Mouse (Mus musculus) bone marrow, adult 2 months (tissue): Measurements from ENCODE around the gene Sergef. TPM values are rescaled to one million over a fixed set of nuclear protein-coding genes. Genes with fewer than 3 reads are reported as not detected.

Experiments used
- H3K27ac ChIP-seq: fragments of 200-500 bp; 2 replicates; pipeline ENCODE4 v1.5.1; 2012; ENCODE audit warnings: low read depth, mild to moderate bottlenecking, control low read depth, inconsistent platforms, low read length; ENCODE audit not compliant: control insufficient read depth, poor library complexity, insufficient read depth
- H3K4me1 ChIP-seq: fragments of 200-500 bp; 2 replicates; pipeline ENCODE4 v1.6.1; 2011; ENCODE audit warnings: low read length; ENCODE audit not compliant: control insufficient read depth, insufficient read depth
- H3K4me3 ChIP-seq: fragments of 200-500 bp; replicated peaks from 2 replicates; pipeline ENCODE3; 2011; ENCODE audit warnings: mild to moderate bottlenecking, low read depth, low read length, control low read depth; ENCODE audit not compliant: control insufficient read depth
- CTCF ChIP-seq: fragments of 200-500 bp; IDR thresholded peaks from 2 replicates; pipeline ENCODE4 v1.5.1; 2011; ENCODE audit warnings: low read length, control low read depth; ENCODE audit not compliant: control insufficient read depth, insufficient read depth
- POLR2A ChIP-seq: fragments of 200-500 bp; IDR thresholded peaks from 2 replicates; pipeline ENCODE4 v1.6.1; 2011; ENCODE audit warnings: low read depth, mild to moderate bottlenecking, control low read depth, low read length, borderline replicate concordance; ENCODE audit not compliant: control insufficient read depth
- WGBS: fragments of 180-500 bp; shearing (Covaris S2); methylation state at CpG from one replicate; pipeline ENCODE4 v1.1.7; 2018; 5-methylcytosine and 5-hydroxymethylcytosine counted together
- polyA plus RNA-seq: library from polyadenylated mRNA; stranded (reverse); fragments of >200 nt; gene quantifications from 2 replicates; pipeline ENCODE4 v1.2.4, GENCODE M21; 2011; ENCODE audit warnings: low replicate concordance; ENCODE audit not compliant: missing spikeins, insufficient read depth, insufficient read length

Gene Sergef
- polyA plus RNA-seq, 1 experiment: 6.5 TPM

DNA sequence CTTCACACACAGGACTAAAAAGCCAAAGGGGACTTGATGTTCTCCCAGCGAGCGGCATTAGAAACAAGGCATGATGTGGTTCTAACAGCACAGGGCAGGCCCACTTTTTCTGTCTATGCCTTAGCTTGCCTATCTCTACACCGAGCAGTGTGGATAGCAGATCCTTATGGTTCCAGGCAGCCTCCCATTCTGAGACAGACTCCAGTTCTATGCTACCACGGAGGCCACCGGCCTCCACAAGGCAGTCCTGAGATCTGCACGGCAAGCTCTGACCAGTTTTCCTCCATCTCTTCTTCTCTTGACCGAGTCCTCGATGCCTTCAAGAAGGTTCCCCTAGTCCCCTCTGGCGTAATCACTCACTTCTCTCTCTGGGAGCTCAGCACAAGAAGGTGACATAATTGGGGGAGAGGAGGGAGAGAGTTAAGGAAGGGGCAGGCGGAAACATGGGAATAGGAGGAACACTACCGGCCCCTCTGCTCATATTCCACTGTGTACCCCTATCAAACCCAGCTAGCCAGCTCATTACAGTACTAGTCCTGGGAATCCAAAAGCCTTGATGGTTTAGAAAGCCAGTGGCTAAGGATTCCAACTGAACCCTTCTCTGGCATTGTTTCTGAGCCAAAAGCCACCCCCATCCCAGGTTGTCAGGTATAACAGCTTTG, 104.7 kb downstream of the Sergef start:
- TF ChIP-seq POLR2A (no peak), CTCF (no peak)
- Histone ChIP-seq H3K4me3 (no peak overlapping the region), H3K4me1 (peaks cover 2% of the 10 kb centered on the region), H3K27ac (no peak overlapping the region)
- WGBS: 68% methylated on average over 11 of the region's 11 CpGs

DNA sequence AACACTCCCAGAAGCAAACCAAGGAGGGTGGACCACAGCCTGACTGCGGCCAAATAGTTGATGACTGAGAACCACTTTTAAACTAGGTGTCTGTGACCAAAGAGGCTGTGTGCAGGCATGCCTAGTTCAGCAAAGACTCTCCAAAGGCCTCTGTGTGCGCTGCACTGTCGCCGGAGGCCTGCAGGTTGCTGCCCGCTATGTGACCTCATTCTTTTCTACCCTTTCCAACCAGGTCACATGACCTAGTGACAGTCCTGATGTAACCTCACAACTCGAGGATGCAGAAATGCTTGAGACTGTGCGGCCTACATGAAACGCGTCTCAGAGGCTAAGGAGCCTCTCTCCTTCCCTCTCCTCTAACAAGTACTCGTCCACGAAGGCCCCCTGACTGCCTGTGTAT, 106.1 kb downstream of the Sergef start:
- Histone ChIP-seq H3K27ac (no peak overlapping the region), H3K4me3 (no peak overlapping the region), H3K4me1 (peaks cover 2% of the 10 kb centered on the region)
- 84% methylated on average over 11 of the region's 11 CpGs for WGBS
- TF ChIP-seq POLR2A (no peak), CTCF (no peak)

DNA sequence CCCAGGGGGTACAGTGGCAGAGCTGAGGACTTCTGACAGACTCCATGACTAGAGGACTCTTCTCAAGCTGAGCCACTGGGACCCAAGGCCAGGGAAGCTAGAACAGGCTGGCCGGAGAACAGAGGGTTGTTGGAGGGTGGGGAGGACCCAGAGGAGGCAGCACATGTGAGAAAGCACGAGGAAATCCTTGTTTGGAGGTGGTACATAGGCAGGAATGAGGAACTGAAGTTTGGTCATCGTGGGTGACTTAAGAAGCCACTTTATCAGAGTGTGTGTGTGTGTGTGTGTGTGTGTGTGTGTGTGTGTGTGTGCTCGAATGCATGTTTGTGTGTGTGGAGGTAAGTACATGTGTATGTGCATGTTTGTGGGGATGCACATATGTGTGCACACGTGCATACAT, 108.3 kb downstream of the Sergef start:
- no peak overlapping the region for H3K27ac ChIP-seq
- peaks cover 2% of the 10 kb centered on the region for H3K4me1 ChIP-seq
- 31% methylated on average over 5 of the region's 5 CpGs for WGBS
- no peak overlapping the region for H3K4me3 ChIP-seq
- TF ChIP-seq POLR2A (no peak), CTCF (no peak)

DNA sequence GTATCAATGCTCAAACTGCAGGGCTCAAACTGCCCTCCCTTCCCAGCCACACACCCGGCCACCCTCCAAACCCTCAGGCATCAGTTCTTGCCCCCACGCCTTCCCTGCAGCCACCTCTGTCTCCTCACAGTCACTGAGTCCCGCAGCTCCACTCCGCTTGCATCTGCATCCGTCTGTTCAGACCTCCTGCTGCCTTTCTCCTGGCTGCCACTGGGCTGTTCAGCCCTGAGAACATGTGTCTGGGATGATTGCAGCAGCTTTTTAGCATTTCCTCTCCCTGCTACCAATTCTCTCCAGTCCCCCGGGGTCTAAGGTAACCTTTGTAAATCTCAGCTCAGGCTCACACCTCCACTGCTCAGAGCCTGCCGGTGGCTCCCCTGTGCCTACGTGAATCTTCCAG, 109.7 kb downstream of the Sergef start:
- WGBS: 79% methylated on average over 8 of the region's 8 CpGs
- Histone ChIP-seq H3K27ac (no peak overlapping the region), H3K4me3 (no peak overlapping the region), H3K4me1 (peaks cover 2% of the 10 kb centered on the region)
- no peak for TF ChIP-seq CTCF
- TF ChIP-seq POLR2A: no peak

DNA sequence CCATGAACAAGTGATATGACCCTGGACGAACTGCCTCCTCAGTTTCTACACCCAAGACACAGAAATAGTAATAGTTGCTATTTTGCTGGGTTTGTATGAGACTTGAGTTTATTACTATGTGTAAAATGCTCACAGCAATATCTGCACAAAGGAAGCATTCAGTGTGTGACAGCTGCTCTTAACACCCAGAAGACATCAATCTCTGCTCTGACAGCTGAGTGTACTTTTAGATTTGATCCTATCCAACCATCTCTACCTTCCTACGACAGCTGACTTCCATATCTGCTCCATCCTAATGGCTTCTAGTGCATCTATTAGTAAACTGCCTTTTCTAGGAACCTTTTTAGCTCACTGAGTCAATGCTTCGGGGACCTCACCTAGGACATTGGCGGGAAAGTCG, 110.3 kb downstream of the Sergef start:
- Histone ChIP-seq H3K4me3 (no peak overlapping the region), H3K27ac (no peak overlapping the region), H3K4me1 (peaks cover 2% of the 10 kb centered on the region)
- WGBS: 84% methylated on average over 5 of the region's 5 CpGs
- no peak for TF ChIP-seq CTCF
- TF ChIP-seq POLR2A: no peak

DNA sequence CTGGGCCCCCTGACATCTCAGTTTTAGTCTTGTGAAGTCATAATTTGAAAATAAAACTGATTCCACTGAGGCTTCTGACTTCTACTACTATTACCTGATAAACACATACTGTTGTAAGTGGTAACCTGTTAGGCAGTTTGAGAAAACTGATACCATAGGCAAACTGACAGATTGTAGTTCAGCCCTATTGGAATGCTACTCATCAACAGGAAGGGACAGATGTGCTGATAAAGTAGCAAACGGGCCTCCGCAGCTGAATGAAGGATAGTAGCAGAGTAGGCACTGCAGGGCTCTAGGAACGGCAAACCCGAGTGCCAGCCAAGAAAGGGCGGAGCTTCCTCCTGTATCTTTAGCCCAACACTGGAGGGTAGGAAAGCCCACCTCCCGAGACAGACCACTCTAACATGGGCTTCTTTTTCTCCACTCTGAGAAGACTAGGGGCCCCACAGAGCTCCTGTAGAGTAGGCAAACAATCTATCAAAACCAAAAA, 112.9 kb downstream of the Sergef start:
- H3K4me3 ChIP-seq: no peak overlapping the region
- H3K4me1 ChIP-seq: peaks cover 2% of the 10 kb centered on the region
- 44% methylated on average over 6 of the region's 6 CpGs for WGBS
- TF ChIP-seq CTCF: no peak
- H3K27ac ChIP-seq: no peak overlapping the region

DNA sequence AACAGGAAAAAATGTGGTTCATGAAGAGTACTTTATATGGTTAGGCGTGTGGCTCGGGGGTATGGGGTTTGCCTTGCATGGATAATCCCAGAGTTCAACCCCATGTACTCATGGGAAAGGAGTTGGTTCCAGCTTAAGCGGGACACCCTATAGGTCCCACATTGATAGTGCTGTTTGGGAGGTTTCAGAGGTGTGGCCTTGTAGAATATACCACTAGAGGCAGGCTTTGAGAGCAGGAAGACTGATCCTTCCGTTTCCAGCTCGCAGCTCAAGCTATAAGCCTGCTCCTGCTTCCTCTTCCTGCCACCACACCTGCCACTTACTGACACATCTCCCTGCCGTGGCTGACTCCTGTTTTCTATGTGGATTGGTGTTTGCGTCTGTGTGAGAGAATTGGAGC, 116.4 kb downstream of the Sergef start:
- Histone ChIP-seq H3K4me1 (no peaks in the 10 kb centered on the region), H3K4me3 (no peak overlapping the region), H3K27ac (no peak overlapping the region)
- TF ChIP-seq CTCF: no peak
- no peak for TF ChIP-seq POLR2A
- 62% methylated on average over 7 of the region's 7 CpGs for WGBS

DNA sequence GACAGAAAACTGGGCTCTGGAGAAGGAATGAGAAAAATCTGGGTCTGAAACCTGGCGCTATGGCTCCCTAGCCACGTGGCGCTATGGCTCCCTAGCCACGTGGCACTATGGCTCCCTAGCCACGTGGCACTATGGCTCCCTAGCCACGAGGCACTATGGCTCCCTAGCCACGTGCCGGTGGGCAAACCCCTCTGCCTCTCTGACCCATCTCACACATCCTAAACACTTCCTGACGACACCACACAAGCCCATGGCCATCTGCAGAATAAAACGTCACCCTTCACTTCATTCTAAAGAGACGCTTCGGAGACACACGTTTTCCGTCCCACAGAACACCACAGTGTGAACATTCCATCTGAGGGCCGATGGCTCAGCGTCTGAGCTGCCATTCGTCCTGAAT, 117.8 kb downstream of the Sergef start:
- no peaks in the 10 kb centered on the region for H3K4me1 ChIP-seq
- H3K27ac ChIP-seq: no peak overlapping the region
- 90% methylated on average over 17 of the region's 17 CpGs for WGBS
- H3K4me3 ChIP-seq: no peak overlapping the region
- TF ChIP-seq POLR2A: no peak
- TF ChIP-seq CTCF: no peak

DNA sequence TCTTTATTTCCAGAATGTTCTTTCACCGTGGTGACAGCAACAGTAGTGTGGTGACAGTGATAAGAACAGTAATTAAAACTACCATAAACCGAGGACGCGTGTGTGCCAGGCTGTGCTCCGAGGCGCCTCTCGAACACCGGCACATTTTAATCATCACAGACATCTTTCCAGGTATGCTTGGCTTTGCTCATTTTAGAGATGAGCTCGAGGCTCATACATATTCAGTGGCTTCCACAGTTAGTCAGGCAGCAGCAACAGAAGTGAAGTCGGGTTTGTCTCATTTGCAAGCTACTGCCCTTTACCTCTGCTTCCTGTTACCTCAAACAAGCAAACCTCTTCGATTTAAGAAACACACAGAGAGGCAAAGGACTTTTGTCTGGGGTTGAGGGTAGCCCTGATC, 120.5 kb downstream of the Sergef start:
- no peak for TF ChIP-seq CTCF
- H3K4me1 ChIP-seq: no peaks in the 10 kb centered on the region; the same call in 1 of the 2 replicates
- no peak overlapping the region for H3K27ac ChIP-seq
- H3K4me3 ChIP-seq: no peak overlapping the region
- WGBS: 56% methylated on average over 11 of the region's 11 CpGs
